Mouse (Mus musculus): ENCODE measurements around the gene Efna2. TPM values are rescaled to one million over a fixed set of nuclear protein-coding genes. Genes with fewer than 3 reads are reported as not detected.

Gene Efna2
- polyA plus RNA-seq, 1 experiment, result 0.10 TPM

DNA sequence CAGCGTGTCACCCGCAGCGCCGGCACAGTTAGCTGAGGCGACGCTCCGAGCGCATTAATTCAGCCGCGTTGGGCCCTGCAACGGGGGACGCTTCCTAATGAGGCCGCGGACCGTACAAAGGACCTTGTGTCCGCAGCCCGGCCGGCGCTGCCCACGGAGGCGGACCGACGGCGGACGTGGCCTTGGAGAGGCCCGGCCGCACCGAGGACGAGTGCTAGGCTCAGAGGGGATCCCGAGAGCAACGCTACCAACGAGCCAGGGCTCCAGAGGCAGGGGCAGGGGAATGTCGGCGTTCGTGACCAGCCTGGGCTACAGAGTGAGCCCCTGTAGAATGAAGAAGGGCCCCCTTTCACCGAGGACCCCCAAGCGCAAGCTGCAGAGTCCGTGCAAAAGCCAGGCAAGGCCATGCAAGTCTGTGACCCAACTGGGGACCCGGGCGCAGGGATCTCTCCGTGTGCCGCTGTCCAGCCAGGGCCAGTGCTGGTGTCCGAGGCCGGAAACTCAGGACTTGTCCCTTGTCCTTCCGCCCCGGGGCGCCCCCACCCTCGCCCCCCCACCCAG, 11.3 kb downstream of the Efna2 start:
- no peak for TF ChIP-seq TAL1 (IDR thresholded peaks at IDR 0.05; ENCODE audit: low read length)
- TF ChIP-seq GATA1 (IDR thresholded peaks at IDR 0.05; ENCODE audit: low read length), result no peak
- H3K27me3 ChIP-seq (ENCODE audit: control insufficient read depth), result peaks cover 80% of the 10 kb centered on the region
- H3K9me3 ChIP-seq (ENCODE audit: control insufficient read depth, low read length), result peaks cover 5% of the 10 kb centered on the region; the same call in 1 of the 2 replicates
- peaks cover 13% of the 10 kb centered on the region for H3K4me1 ChIP-seq (ENCODE audit: control insufficient read depth)
- no peaks in the 10 kb centered on the region for H3K36me3 ChIP-seq (ENCODE audit: control insufficient read depth)
- H3K4me3 ChIP-seq (replicated peaks), result peak overlapping the region; percentile 7

DNA sequence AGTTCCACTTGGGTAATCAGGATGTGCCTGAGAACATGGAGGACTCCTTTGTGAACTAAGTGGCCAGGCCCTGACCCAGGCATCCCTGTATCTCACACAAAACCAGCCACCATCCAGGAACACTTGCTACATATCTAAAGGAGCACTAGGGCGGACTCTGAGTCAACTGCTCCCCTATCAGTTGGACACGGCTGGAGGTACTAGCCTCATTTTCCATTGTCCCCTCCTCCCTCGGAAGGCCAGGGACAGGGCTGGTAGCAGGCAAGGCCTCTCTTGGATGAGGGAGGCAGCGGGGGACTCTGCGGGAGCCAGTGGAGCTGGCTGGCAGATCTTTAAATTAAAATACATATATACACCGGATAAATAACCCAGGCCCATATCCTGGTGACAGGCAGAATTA, 14.7 kb downstream of the Efna2 start:
- Histone ChIP-seq H3K36me3 (ENCODE audit: control insufficient read depth) (no peaks in the 10 kb centered on the region), H3K9me3 (ENCODE audit: control insufficient read depth, low read length) (peaks cover 5% of the 10 kb centered on the region; the same call in 1 of the 2 replicates), H3K4me1 (ENCODE audit: control insufficient read depth) (peaks cover 13% of the 10 kb centered on the region), H3K27me3 (ENCODE audit: control insufficient read depth) (peaks cover 47% of the 10 kb centered on the region), H3K4me3 (replicated peaks) (no peak overlapping the region)
- TF ChIP-seq GATA1 (IDR thresholded peaks at IDR 0.05; ENCODE audit: low read length), result no peak
- TF ChIP-seq TAL1 (IDR thresholded peaks at IDR 0.05; ENCODE audit: low read length), result no peak

DNA sequence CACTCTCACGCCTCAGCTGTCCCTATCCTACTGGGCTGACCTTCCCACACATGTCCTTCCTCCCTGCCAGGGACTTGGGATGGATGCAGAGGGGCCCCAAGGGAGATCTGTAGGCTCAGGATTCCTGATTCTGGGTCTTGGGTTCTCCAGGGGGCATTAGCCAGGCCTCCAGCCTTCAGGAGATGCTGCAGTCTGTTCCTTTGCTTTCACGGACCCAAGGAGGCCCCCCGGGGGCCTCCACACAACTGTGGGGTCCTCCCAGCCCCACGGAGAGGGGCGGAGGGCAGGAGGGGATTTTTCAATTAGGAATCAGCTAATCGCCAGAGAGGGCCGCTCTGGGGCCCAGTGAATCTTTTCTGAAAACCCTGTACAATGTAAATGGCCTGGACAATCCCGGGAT, 15.2 kb downstream of the Efna2 start:
- H3K36me3 ChIP-seq (ENCODE audit: control insufficient read depth), result no peaks in the 10 kb centered on the region

GRCm38 (mm10) chr10:80196167-80196566, 16.9 kb downstream of the Efna2 start:
- H3K9me3 ChIP-seq (ENCODE audit: control insufficient read depth, low read length), result no peaks in the 10 kb centered on the region
- peaks cover 32% of the 10 kb centered on the region for H3K27me3 ChIP-seq (ENCODE audit: control insufficient read depth)
- no peak overlapping the region for H3K4me3 ChIP-seq (replicated peaks)
- H3K4me1 ChIP-seq (ENCODE audit: control insufficient read depth), result peaks cover 13% of the 10 kb centered on the region
- TF ChIP-seq GATA1 (IDR thresholded peaks at IDR 0.05; ENCODE audit: low read length) (no peak), TAL1 (IDR thresholded peaks at IDR 0.05; ENCODE audit: low read length) (no peak)
- H3K36me3 ChIP-seq (ENCODE audit: control insufficient read depth), result no peaks in the 10 kb centered on the region

More for the DNA sequence above, 15.2 kb downstream of the Efna2 start:
- Histone ChIP-seq H3K4me1 (ENCODE audit: control insufficient read depth) (peaks cover 14% of the 10 kb centered on the region), H3K9me3 (ENCODE audit: control insufficient read depth, low read length) (peaks cover 5% of the 10 kb centered on the region; the same call in 1 of the 2 replicates), H3K4me3 (replicated peaks) (no peak overlapping the region), H3K27me3 (ENCODE audit: control insufficient read depth) (peaks cover 43% of the 10 kb centered on the region)
- TF ChIP-seq TAL1 (IDR thresholded peaks at IDR 0.05; ENCODE audit: low read length) (no peak), GATA1 (IDR thresholded peaks at IDR 0.05; ENCODE audit: low read length) (no peak)

GRCm38 (mm10) chr10:80196778-80197581, 17.7 kb downstream of the Efna2 start:
- Histone ChIP-seq H3K27me3 (ENCODE audit: control insufficient read depth) (peaks cover 24% of the 10 kb centered on the region), H3K4me3 (replicated peaks) (no peak overlapping the region), H3K9me3 (ENCODE audit: control insufficient read depth, low read length) (no peaks in the 10 kb centered on the region), H3K36me3 (ENCODE audit: control insufficient read depth) (no peaks in the 10 kb centered on the region), H3K4me1 (ENCODE audit: control insufficient read depth) (peaks cover 13% of the 10 kb centered on the region)
- no peak for TF ChIP-seq TAL1 (IDR thresholded peaks at IDR 0.05; ENCODE audit: low read length)
- no peak for TF ChIP-seq GATA1 (IDR thresholded peaks at IDR 0.05; ENCODE audit: low read length)

DNA sequence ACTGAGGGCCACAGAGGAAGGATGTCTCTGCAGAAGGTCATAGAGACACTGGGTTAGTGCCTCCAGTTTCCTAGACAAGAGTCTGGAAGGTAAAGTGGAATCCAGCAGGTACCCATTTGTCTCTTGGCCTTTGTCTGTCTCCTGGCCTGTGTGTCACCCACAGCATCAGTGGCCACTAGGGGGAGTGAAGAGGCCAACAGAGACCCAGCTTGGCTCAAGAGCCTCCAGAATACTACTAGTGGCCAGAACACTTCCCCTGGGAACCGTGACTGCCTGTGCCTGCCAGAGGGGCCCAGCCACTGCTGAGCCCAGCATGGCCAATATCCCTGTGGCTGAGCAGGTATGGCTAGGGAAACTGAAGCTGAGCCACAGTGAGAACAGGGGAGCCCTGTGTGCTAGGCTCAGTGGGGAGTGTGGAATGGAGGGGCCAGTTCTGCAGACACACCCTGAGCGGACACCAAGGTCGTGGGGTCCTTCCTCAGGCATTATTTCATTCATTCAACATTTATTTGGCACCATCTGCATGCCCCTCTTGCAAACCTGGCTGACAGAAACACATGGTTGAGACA, 20.2 kb downstream of the Efna2 start:
- Histone ChIP-seq H3K4me1 (ENCODE audit: control insufficient read depth) (peaks cover 4% of the 10 kb centered on the region), H3K36me3 (ENCODE audit: control insufficient read depth) (no peaks in the 10 kb centered on the region), H3K27me3 (ENCODE audit: control insufficient read depth) (peaks cover 13% of the 10 kb centered on the region; the same call in 1 of the 2 replicates), H3K4me3 (replicated peaks) (no peak overlapping the region), H3K9me3 (ENCODE audit: control insufficient read depth, low read length) (no peaks in the 10 kb centered on the region)
- TF ChIP-seq GATA1 (IDR thresholded peaks at IDR 0.05; ENCODE audit: low read length) (no peak), TAL1 (IDR thresholded peaks at IDR 0.05; ENCODE audit: low read length) (no peak)

GRCm38 (mm10) chr10:80200485-80200884, 21.2 kb downstream of the Efna2 start:
- no peak for TF ChIP-seq TAL1 (IDR thresholded peaks at IDR 0.05; ENCODE audit: low read length)
- TF ChIP-seq GATA1 (IDR thresholded peaks at IDR 0.05; ENCODE audit: low read length), result no peak
- H3K9me3 ChIP-seq (ENCODE audit: control insufficient read depth, low read length), result no peaks in the 10 kb centered on the region
- no peak overlapping the region for H3K4me3 ChIP-seq (replicated peaks)
- peaks cover 20% of the 10 kb centered on the region for H3K27me3 ChIP-seq (ENCODE audit: control insufficient read depth)
- H3K36me3 ChIP-seq (ENCODE audit: control insufficient read depth), result no peaks in the 10 kb centered on the region
- peaks cover 4% of the 10 kb centered on the region for H3K4me1 ChIP-seq (ENCODE audit: control insufficient read depth)

GRCm38 (mm10) chr10:80204055-80204454, 24.8 kb downstream of the Efna2 start:
- H3K9me3 ChIP-seq (ENCODE audit: control insufficient read depth, low read length), result no peaks in the 10 kb centered on the region
- H3K36me3 ChIP-seq (ENCODE audit: control insufficient read depth), result no peaks in the 10 kb centered on the region
- no peak overlapping the region for H3K4me3 ChIP-seq (replicated peaks)
- peaks cover 4% of the 10 kb centered on the region for H3K4me1 ChIP-seq (ENCODE audit: control insufficient read depth)
- H3K27me3 ChIP-seq (ENCODE audit: control insufficient read depth), result peaks cover 32% of the 10 kb centered on the region
- no peak for TF ChIP-seq TAL1 (IDR thresholded peaks at IDR 0.05; ENCODE audit: low read length)
- no peak for TF ChIP-seq GATA1 (IDR thresholded peaks at IDR 0.05; ENCODE audit: low read length)

DNA sequence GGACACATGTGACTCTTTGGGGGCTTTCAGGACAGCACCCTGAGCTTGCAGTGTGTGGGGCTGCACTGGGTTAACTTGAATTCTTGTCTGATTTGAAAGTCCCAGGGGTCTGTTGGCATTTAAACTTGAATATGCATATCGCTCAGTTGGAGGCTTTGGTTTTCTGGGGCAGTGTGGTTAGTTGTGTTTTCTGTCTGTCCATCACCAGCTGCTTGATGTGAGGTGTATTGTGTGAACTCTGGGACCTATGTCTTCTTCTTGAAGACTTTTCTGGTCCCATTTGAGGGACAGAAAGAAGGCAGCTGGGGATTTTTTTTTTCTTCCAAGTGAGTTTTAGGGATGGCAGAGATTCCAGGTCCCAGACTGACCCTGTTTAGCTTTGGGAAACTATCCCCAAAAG, 27.9 kb downstream of the Efna2 start:
- Histone ChIP-seq H3K9me3 (ENCODE audit: control insufficient read depth, low read length) (no peaks in the 10 kb centered on the region), H3K4me3 (replicated peaks) (no peak overlapping the region), H3K36me3 (ENCODE audit: control insufficient read depth) (no peaks in the 10 kb centered on the region), H3K27me3 (ENCODE audit: control insufficient read depth) (peaks cover 30% of the 10 kb centered on the region), H3K4me1 (ENCODE audit: control insufficient read depth) (no peaks in the 10 kb centered on the region)
- no peak for TF ChIP-seq TAL1 (IDR thresholded peaks at IDR 0.05; ENCODE audit: low read length)
- TF ChIP-seq GATA1 (IDR thresholded peaks at IDR 0.05; ENCODE audit: low read length), result no peak
